Mouse (Mus musculus) heart, postnatal 0 days (tissue): ENCODE data around the gene Fbxl14. TPM values are rescaled to one million over a fixed set of nuclear protein-coding genes. Genes with fewer than 3 reads are reported as not detected.
"Not testable (repeated sequence)": the region's sequence is repeated elsewhere in the genome, so short reads cannot be mapped to it uniquely, and the experiment has no call there.

Source experiments
- ATAC-seq: fragments of 200-750 bp; cut with Nextera tagmentation; 2 replicates; pipeline ENCODE4 v1.8.0; 2017; ENCODE audit warnings: low read depth, moderate number of reproducible peaks, moderate library complexity; ENCODE audit not compliant: insufficient read depth
- DNase-seq: peaks from one replicate; pipeline ENCODE4 v3.0.0-alpha.2; 2016; ENCODE audit warnings: low spot score
- H3K27ac ChIP-seq: fragments of 300-500 bp; sonication (generic); 2 replicates; pipeline ENCODE4 v1.5.1; 2014; ENCODE audit warnings: low read depth, mild to moderate bottlenecking
- H3K27me3 ChIP-seq: fragments of 300-500 bp; sonication (generic); 2 replicates; pipeline ENCODE4 v1.6.1; 2014; ENCODE audit warnings: low read length, mixed read lengths; ENCODE audit not compliant: control insufficient read depth, insufficient read depth
- H3K36me3 ChIP-seq: fragments of 300-500 bp; sonication (generic); replicated peaks from 2 replicates; pipeline ENCODE4 v1.6.1; 2014; ENCODE audit warnings: low read length, mixed read lengths; ENCODE audit not compliant: control insufficient read depth, insufficient read depth
- H3K4me1 ChIP-seq: fragments of 300-500 bp; sonication (generic); 2 replicates; pipeline ENCODE4 v1.6.1; 2014; ENCODE audit warnings: antibody characterized with exemption; ENCODE audit not compliant: control insufficient read depth, insufficient read depth
- H3K4me2 ChIP-seq: fragments of 300-500 bp; sonication (generic); 2 replicates; pipeline ENCODE4 v1.6.1; 2014; ENCODE audit warnings: low read depth, mild to moderate bottlenecking, low read length, moderate library complexity
- H3K4me3 ChIP-seq: fragments of 300-500 bp; sonication (generic); 2 replicates; pipeline ENCODE4 v1.5.1; 2014; ENCODE audit warnings: low read depth, low read length
- H3K9ac ChIP-seq: fragments of 300-500 bp; sonication (generic); replicated peaks from 2 replicates; pipeline ENCODE4 v1.6.1; 2014; ENCODE audit warnings: low read depth, low read length, mixed read lengths
- H3K9me3 ChIP-seq: fragments of 300-500 bp; sonication (generic); replicated peaks from 2 replicates; pipeline ENCODE4 v1.6.1; 2016; ENCODE audit warnings: low read length; ENCODE audit not compliant: control insufficient read depth
- CTCF ChIP-seq: IDR thresholded peaks from 2 replicates; pipeline ENCODE4 v1.5.1; 2016; ENCODE audit warnings: antibody characterized with exemption, control low read depth, low read depth
- EP300 ChIP-seq: IDR thresholded peaks from 2 replicates; pipeline ENCODE4 v1.6.1; 2016; ENCODE audit warnings: antibody characterized with exemption, low read depth
- WGBS: fragments of 180-500 bp; shearing (Covaris S2); extraction: QIAGEN DNeasy Blood & Tissue Kit; methylation state at CpG from one replicate; pipeline ENCODE4 v1.1.7; 2014; 5-methylcytosine and 5-hydroxymethylcytosine counted together
- polyA plus RNA-seq: library from polyadenylated mRNA; unstranded; fragments of >200 nt; fragmentation: Nextera tagmentation; extraction: Ambion mirVana; gene quantifications from 2 replicates; pipeline ENCODE4 v1.2.1, GENCODE M21; 2015
- total RNA-seq: library from RNA; depleted of rRNA; stranded (reverse); fragments of >200 nt; gene quantifications from 2 replicates; pipeline ENCODE4 v1.2.3, GENCODE M21; 2014; ENCODE audit warnings: low replicate concordance; rRNA removed

Fbxl14 gene
- total RNA-seq: 40.1 and 43.3 TPM in 2 replicates
- 2.2 TPM in 2 replicates for polyA plus RNA-seq

- TF ChIP-seq CTCF: no peak
- TF ChIP-seq EP300: no peak
- H3K9ac ChIP-seq: peak within 1 kb of the TSS; percentile 94
- H3K27me3 ChIP-seq: no peaks in the 10 kb centered on the region
- peak within 1 kb of the TSS; percentile 91 for H3K4me2 ChIP-seq
- DNase-seq: peak; percentile 54
- H3K4me1 ChIP-seq: peaks cover 23% of the 10 kb centered on the region
- H3K4me3 ChIP-seq: peak within 1 kb of the TSS; percentile 96
- ATAC-seq: peak; percentile 82
- WGBS: under 1% methylated on average over 88 of the region's 101 CpGs
- peaks cover 9% of the 10 kb centered on the region; the same call in 1 of the 2 replicates for H3K36me3 ChIP-seq
- peak within 1 kb of the TSS; percentile 100 for H3K27ac ChIP-seq
- H3K9me3 ChIP-seq: no peaks in the 10 kb centered on the region
Observed at GRCm38 (mm10) chr6:119479343-119479875, at the start of gene Fbxl14. Fbxl14 (plus strand) TSS chr6:119479668.

- no peak overlapping the region for H3K4me2 ChIP-seq
- ATAC-seq (peak; percentile 72), DNase-seq (peak; percentile 87)
- H3K4me3 ChIP-seq: no peak overlapping the region
- H3K27me3 ChIP-seq: no peaks in the 10 kb centered on the region
- TF ChIP-seq EP300 (no peak), CTCF (peak; percentile 95)
- H3K36me3 ChIP-seq: no peaks in the 10 kb centered on the region
- no peaks in the 10 kb centered on the region for H3K9me3 ChIP-seq
- 23% methylated on average over 2 of the region's 2 CpGs for WGBS
- no peaks in the 10 kb centered on the region for H3K4me1 ChIP-seq
- H3K27ac ChIP-seq: no peak overlapping the region
- H3K9ac ChIP-seq: no peak overlapping the region
Observed at GRCm38 (mm10) chr6:119430508-119430907, 49.0 kb upstream of the Fbxl14 start.

- no peaks in the 10 kb centered on the region for H3K4me1 ChIP-seq
- WGBS: 65% methylated on average over 6 of the region's 6 CpGs
- no peak overlapping the region for H3K27ac ChIP-seq
- no peaks in the 10 kb centered on the region for H3K36me3 ChIP-seq
- DNase-seq (no peak), ATAC-seq (no peak)
- H3K9ac ChIP-seq: no peak overlapping the region
- H3K27me3 ChIP-seq: no peaks in the 10 kb centered on the region
- H3K4me3 ChIP-seq: no peak overlapping the region
- H3K4me2 ChIP-seq: no peak overlapping the region
- no peaks in the 10 kb centered on the region for H3K9me3 ChIP-seq
- TF ChIP-seq CTCF (no peak), EP300 (no peak)
Observed at GRCm38 (mm10) chr6:119431751-119432324, 47.6 kb upstream of the Fbxl14 start.

- TF ChIP-seq EP300 (no peak), CTCF (no peak)
- H3K9ac ChIP-seq: no peak overlapping the region
- no peak for DNase-seq
- no peaks in the 10 kb centered on the region for H3K9me3 ChIP-seq
- no peak for ATAC-seq
- 86% methylated on average over 4 of the region's 4 CpGs for WGBS
- H3K27ac ChIP-seq: no peak overlapping the region
- H3K36me3 ChIP-seq: no peaks in the 10 kb centered on the region
- no peaks in the 10 kb centered on the region for H3K27me3 ChIP-seq
- no peak overlapping the region for H3K4me3 ChIP-seq
- H3K4me2 ChIP-seq: no peak overlapping the region
- H3K4me1 ChIP-seq: no peaks in the 10 kb centered on the region
Observed at GRCm38 (mm10) chr6:119434394-119434793, 45.1 kb upstream of the Fbxl14 start.

GRCm38 (mm10) chr6:119437894-119438761 lies 41.3 kb upstream of the Fbxl14 start:
- H3K27ac ChIP-seq: no peak overlapping the region
- DNase-seq (no peak), ATAC-seq (peak; percentile 41; the same call in 1 of the 2 replicates)
- no peak overlapping the region for H3K4me3 ChIP-seq
- TF ChIP-seq CTCF: no peak
- no peak for TF ChIP-seq EP300
- H3K27me3 ChIP-seq: no peaks in the 10 kb centered on the region
- whole genome bisulfite sequencing: 48% methylated on average over 8 of the region's 8 CpGs
- no peaks in the 10 kb centered on the region for H3K9me3 ChIP-seq
- H3K36me3 ChIP-seq: no peaks in the 10 kb centered on the region
- H3K4me1 ChIP-seq: no peaks in the 10 kb centered on the region
- H3K4me2 ChIP-seq: no peak overlapping the region
- no peak overlapping the region for H3K9ac ChIP-seq

GRCm38 (mm10) chr6:119442729-119443128 lies 36.7 kb upstream of the Fbxl14 start:
- H3K4me1 ChIP-seq, H3K36me3 ChIP-seq, H3K9ac ChIP-seq, ATAC-seq, H3K27me3 ChIP-seq, H3K27ac ChIP-seq, H3K4me3 ChIP-seq, H3K4me2 ChIP-seq, H3K9me3 ChIP-seq, DNase-seq: not testable (repeated sequence)
- WGBS: 71% methylated on average over 5 of the region's 5 CpGs
